Mouse (Mus musculus): ENCODE data around the gene Cox6a1. TPM values are rescaled to one million over a fixed set of nuclear protein-coding genes. Genes with fewer than 3 reads are reported as not detected.

Cox6a1 gene
- polyA plus RNA-seq, 1 experiment = 619 TPM

DNA sequence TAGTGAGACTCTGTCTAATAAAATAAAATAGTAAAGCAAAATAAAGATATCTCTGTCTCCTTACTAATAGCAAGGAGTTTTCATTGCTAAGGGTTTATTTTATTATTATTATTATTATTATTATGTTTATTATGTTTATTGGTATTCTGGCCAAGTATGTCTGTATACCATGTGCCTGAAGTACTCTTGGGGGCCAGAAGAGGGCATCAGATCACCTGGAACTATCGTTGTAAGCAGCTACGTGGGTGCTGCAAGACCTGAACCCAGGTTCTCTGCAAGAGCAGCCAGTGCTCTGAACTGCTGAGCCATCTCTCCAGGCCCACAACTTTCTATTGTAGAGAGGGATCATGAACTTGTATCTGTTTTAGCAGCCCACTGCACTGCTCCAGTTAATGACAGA is 26.7 kb upstream of the Cox6a1 start:
- Histone ChIP-seq H3K27ac (ENCODE audit: control insufficient read depth, insufficient read depth, low read depth, low read length) (no peak overlapping the region), H3K27me3 (ENCODE audit: control insufficient read depth, insufficient read depth, low read length) (no peaks in the 10 kb centered on the region), H3K4me3 (ENCODE audit: control insufficient read depth, low read depth, low read length) (no peak overlapping the region), H3K36me3 (ENCODE audit: control insufficient read depth, insufficient read depth, low read length) (no peaks in the 10 kb centered on the region), H3K4me1 (ENCODE audit: control insufficient read depth, insufficient read depth, low read length) (peaks cover 6% of the 10 kb centered on the region; the same call in 1 of the 2 replicates)
- TF ChIP-seq POLR2A (IDR thresholded peaks at IDR 0.05; ENCODE audit: control insufficient read depth, low read depth, low read length) = no peak
- TF ChIP-seq CTCF (IDR thresholded peaks at IDR 0.05; ENCODE audit: control insufficient read depth, insufficient read depth, insufficient replicate concordance, low read depth, low read length) = no peak

GRCm38 (mm10) chr5:115374204-115374820 is 25.5 kb upstream of the Cox6a1 start:
- peak overlapping the region; percentile 8 for H3K4me3 ChIP-seq (ENCODE audit: control insufficient read depth, low read depth, low read length)
- H3K27ac ChIP-seq (ENCODE audit: control insufficient read depth, insufficient read depth, low read depth, low read length) = peak overlapping the region; percentile 21; the same call in 1 of the 2 replicates
- H3K36me3 ChIP-seq (ENCODE audit: control insufficient read depth, insufficient read depth, low read length) = no peaks in the 10 kb centered on the region
- no peaks in the 10 kb centered on the region for H3K27me3 ChIP-seq (ENCODE audit: control insufficient read depth, insufficient read depth, low read length)
- TF ChIP-seq CTCF (IDR thresholded peaks at IDR 0.05; ENCODE audit: control insufficient read depth, insufficient read depth, insufficient replicate concordance, low read depth, low read length) = no peak
- TF ChIP-seq POLR2A (IDR thresholded peaks at IDR 0.05; ENCODE audit: control insufficient read depth, low read depth, low read length) = no peak
- peaks cover 6% of the 10 kb centered on the region; the same call in 1 of the 2 replicates for H3K4me1 ChIP-seq (ENCODE audit: control insufficient read depth, insufficient read depth, low read length)

DNA sequence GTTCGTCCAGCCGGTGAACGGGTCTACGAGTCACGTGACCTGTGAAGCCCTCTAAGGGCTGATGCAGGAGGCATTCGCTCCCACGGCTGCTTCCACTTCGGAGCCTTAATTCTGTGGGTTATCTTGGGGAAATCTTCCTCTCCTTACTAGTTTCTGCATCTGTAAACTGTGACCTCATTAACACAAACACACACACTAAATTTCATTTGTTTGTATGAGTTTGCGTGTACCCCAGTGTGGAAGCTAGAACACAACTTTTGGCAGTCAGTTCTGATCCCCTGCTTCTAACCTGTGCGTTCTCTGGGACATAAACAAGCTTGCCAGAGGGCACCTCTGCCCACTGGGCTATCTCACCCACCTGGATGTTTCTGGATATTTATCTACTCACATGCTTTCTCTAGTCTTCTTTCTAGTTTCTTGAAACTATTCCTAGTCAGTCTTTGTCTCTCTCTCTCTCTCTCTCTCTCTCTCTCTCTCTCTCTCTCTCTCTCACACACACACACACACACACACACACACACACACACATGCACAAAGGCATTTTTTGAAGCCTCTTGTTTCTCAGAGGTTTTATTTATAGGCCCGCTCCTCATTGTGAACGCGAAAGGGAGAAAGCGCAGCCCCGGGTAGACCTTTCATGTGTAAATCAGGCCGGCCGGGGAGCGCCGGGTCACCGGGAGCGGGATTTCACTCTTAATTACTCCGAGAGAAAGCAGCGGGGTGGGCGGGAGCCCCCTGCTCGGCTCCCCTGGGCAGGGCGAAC is 24.8 kb upstream of the Cox6a1 start:
- Histone ChIP-seq H3K4me3 (ENCODE audit: control insufficient read depth, low read depth, low read length) (peak overlapping the region; percentile 8), H3K36me3 (ENCODE audit: control insufficient read depth, insufficient read depth, low read length) (no peaks in the 10 kb centered on the region), H3K27me3 (ENCODE audit: control insufficient read depth, insufficient read depth, low read length) (no peaks in the 10 kb centered on the region), H3K27ac (ENCODE audit: control insufficient read depth, insufficient read depth, low read depth, low read length) (peak overlapping the region; percentile 21; the same call in 1 of the 2 replicates), H3K4me1 (ENCODE audit: control insufficient read depth, insufficient read depth, low read length) (peaks cover 6% of the 10 kb centered on the region; the same call in 1 of the 2 replicates)
- TF ChIP-seq CTCF (IDR thresholded peaks at IDR 0.05; ENCODE audit: control insufficient read depth, insufficient read depth, insufficient replicate concordance, low read depth, low read length) (no peak), POLR2A (IDR thresholded peaks at IDR 0.05; ENCODE audit: control insufficient read depth, low read depth, low read length) (no peak)

DNA sequence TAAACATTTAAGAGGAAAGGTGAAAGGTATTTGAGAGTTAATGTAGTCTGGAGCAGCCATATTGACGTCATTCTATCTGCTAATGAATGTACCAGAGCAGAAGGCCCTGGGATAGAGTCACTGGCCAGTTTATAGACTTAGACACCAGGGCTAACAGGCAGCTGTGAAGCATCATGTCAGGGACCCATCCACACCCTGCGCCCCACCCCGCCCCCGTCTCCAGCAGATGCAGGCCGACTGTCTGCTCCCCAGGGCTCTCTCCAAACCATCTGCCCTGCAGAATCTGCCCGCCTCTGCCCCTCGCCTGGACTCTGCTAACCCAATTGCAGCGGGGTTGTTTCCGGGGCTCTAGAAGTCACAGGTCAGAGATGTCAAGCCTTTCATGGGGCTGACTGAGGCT is 23.0 kb upstream of the Cox6a1 start:
- peaks cover 6% of the 10 kb centered on the region; the same call in 1 of the 2 replicates for H3K4me1 ChIP-seq (ENCODE audit: control insufficient read depth, insufficient read depth, low read length)
- H3K36me3 ChIP-seq (ENCODE audit: control insufficient read depth, insufficient read depth, low read length) = no peaks in the 10 kb centered on the region
- no peak overlapping the region for H3K4me3 ChIP-seq (ENCODE audit: control insufficient read depth, low read depth, low read length)
- no peak overlapping the region for H3K27ac ChIP-seq (ENCODE audit: control insufficient read depth, insufficient read depth, low read depth, low read length)
- H3K27me3 ChIP-seq (ENCODE audit: control insufficient read depth, insufficient read depth, low read length) = no peaks in the 10 kb centered on the region
- TF ChIP-seq POLR2A (IDR thresholded peaks at IDR 0.05; ENCODE audit: control insufficient read depth, low read depth, low read length) = no peak
- no peak for TF ChIP-seq CTCF (IDR thresholded peaks at IDR 0.05; ENCODE audit: control insufficient read depth, insufficient read depth, insufficient replicate concordance, low read depth, low read length)

DNA sequence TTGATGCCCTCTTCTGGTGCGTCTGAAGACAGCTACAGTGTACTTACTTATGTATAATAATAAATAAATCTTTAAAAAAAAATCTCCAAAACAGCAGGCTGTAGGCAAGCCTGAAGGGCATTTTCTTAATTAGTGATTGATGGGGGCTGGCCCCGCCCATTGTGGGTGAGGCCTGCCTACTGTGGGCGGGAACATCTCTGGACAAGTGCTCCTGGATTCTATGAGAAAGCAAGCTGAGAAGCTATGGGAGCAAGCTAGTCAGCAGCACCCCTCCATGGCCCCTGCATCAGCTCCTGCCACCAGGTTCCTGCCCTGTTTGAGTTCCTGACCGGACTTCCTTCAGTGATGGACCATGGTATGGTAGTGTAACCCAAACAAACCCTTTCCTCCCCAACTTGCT is 16.0 kb upstream of the Cox6a1 start:
- H3K27ac ChIP-seq (ENCODE audit: control insufficient read depth, insufficient read depth, low read depth, low read length) = no peak overlapping the region
- H3K27me3 ChIP-seq (ENCODE audit: control insufficient read depth, insufficient read depth, low read length) = no peaks in the 10 kb centered on the region
- no peaks in the 10 kb centered on the region for H3K36me3 ChIP-seq (ENCODE audit: control insufficient read depth, insufficient read depth, low read length)
- H3K4me1 ChIP-seq (ENCODE audit: control insufficient read depth, insufficient read depth, low read length) = no peaks in the 10 kb centered on the region
- H3K4me3 ChIP-seq (ENCODE audit: control insufficient read depth, low read depth, low read length) = no peak overlapping the region
- TF ChIP-seq CTCF (IDR thresholded peaks at IDR 0.05; ENCODE audit: control insufficient read depth, insufficient read depth, insufficient replicate concordance, low read depth, low read length) (no peak), POLR2A (IDR thresholded peaks at IDR 0.05; ENCODE audit: control insufficient read depth, low read depth, low read length) (no peak)

DNA sequence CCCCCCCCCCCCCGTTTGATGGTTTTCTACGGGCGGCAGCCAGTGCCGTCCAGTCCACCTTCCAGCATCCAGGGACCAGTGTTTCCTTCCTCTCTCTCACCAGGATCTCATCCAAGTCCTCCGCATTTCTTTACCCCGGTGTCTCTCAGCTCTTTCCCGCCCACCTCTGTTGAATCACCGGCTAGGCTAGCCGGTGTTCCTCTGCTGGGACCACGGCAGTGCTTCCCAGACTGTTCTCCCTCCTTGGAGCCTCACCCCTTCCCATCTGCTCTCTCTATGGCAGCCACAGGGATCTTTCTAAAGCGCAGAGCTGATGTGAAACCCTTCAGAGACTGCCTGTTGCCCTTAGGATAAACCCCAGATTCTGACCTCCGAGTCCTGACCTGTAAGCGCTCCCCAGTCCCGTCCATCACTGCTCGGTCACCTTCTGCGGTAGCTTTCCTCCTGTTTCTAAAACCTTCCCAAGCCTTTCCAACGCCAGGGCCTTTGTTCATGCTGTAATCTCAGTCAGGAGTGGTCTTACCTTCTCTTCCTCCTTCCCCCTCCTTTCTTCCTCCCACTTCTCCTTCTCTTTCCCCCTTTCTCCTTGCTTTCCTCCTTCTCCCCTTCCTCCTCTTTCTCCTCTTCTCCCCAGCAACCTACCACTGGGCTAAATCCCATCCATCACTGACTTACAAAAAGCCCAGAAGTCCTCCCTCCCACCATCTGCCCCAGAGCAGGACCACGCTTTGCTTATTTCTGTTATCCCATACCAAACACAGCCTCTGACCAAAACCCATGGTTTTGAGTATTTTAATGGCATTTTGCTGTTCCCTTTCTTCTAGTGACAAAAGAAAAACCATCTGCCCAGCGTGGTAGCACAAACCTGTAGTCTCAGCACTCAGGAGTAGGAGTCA is 14.3 kb upstream of the Cox6a1 start:
- TF ChIP-seq CTCF (IDR thresholded peaks at IDR 0.05; ENCODE audit: control insufficient read depth, insufficient read depth, insufficient replicate concordance, low read depth, low read length) = no peak
- TF ChIP-seq POLR2A (IDR thresholded peaks at IDR 0.05; ENCODE audit: control insufficient read depth, low read depth, low read length) = no peak
- Histone ChIP-seq H3K4me1 (ENCODE audit: control insufficient read depth, insufficient read depth, low read length) (no peaks in the 10 kb centered on the region; the same call in 1 of the 2 replicates), H3K4me3 (ENCODE audit: control insufficient read depth, low read depth, low read length) (no peak overlapping the region), H3K27me3 (ENCODE audit: control insufficient read depth, insufficient read depth, low read length) (no peaks in the 10 kb centered on the region), H3K36me3 (ENCODE audit: control insufficient read depth, insufficient read depth, low read length) (no peaks in the 10 kb centered on the region), H3K27ac (ENCODE audit: control insufficient read depth, insufficient read depth, low read depth, low read length) (no peak overlapping the region)

All from testis, adult 2 months (tissue).